Mouse (Mus musculus): ENCODE results near the gene Prpf8.

Gene Prpf8

DNA sequence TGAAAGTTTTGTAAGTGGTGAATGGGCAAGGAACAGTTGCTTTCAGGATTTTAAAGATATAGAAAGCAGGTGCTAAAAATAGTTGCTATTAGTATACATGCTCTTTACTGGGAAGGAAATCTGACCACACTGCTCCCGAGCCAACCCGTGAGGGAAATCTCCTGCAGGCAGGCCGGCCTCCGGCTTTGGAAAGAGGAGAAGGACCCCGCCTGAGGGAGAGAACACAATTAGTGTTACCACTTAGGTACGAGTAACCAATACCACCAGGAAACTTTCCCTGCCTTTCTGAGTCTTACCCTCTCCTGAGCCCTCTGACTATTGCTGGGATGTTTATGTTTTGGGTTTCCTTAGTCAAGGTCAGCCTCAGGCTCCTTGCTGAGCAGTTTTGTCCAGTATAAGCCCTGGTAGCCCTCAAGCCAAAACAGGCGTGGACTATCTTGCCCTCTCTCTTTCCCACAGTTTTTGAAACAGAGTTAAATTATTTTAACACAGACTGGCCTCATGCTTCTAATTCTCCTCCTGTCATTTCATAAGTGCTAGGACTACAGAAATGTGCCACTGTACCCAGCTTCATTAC is 66.4 kb downstream of the Prpf8 start:
- DNase-seq (ENCODE audit: low read depth, low spot score) = no peak

GRCm38 (mm10) chr11:75556006-75556405 is 69.4 kb downstream of the Prpf8 start:
- DNase-seq (ENCODE audit: low read depth, low spot score) = peak; percentile 65

- peak; percentile 79 for DNase-seq (ENCODE audit: low read depth, low spot score)
Observed at GRCm38 (mm10) chr11:75557142-75557541, 70.5 kb downstream of the Prpf8 start.

DNA sequence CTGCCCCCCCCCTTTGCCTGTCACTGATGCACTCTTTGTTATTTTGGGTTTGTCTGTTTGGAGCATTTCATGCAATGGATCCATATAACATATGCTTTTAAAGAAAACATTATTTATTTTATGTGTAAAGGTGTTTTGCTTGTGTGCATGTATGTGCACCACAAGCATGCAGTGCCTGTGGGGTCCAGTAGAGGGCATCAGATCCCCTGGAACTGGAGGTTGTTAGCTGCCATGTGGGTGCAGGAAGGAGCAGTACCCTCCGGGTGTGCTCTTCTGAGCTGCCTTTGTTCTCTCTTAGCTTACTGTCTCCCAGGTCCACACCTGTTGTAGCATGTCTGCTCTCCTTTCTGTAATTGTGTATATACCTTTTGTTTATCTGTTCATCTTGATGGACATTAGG is 71.5 kb downstream of the Prpf8 start:
- DNase-seq (ENCODE audit: low read depth, low spot score) = peak; percentile 90
